Mouse (Mus musculus) intestine, postnatal 0 days (tissue): Measurements from ENCODE around the gene Ap2a1. TPM values are rescaled to one million over a fixed set of nuclear protein-coding genes. Genes with fewer than 3 reads are reported as not detected.

ENCODE experiments used
- ATAC-seq: fragments of 200-750 bp; cut with Nextera tagmentation; 2 replicates; pipeline ENCODE4 v1.8.0; 2017; ENCODE audit warnings: mild to moderate bottlenecking, moderate TSS enrichment, moderate library complexity
- H3K27ac ChIP-seq: fragments of 300-500 bp; sonication (generic); 2 replicates; pipeline ENCODE4 v1.5.1; 2014; ENCODE audit warnings: mild to moderate bottlenecking, low read depth, low read length, moderate library complexity
- H3K27me3 ChIP-seq: fragments of 300-500 bp; sonication (generic); replicated peaks from 2 replicates; pipeline ENCODE4 v1.6.1; 2014; ENCODE audit warnings: low read length, mixed read lengths; ENCODE audit not compliant: control insufficient read depth, insufficient read depth
- H3K36me3 ChIP-seq: fragments of 300-500 bp; sonication (generic); 2 replicates; pipeline ENCODE4 v1.6.1; 2014; ENCODE audit warnings: mild to moderate bottlenecking, moderate library complexity; ENCODE audit not compliant: control insufficient read depth, insufficient read depth
- H3K4me1 ChIP-seq: fragments of 300-500 bp; sonication (generic); replicated peaks from 2 replicates; pipeline ENCODE4 v1.6.1; 2014; ENCODE audit warnings: antibody characterized with exemption, low read length, mixed read lengths; ENCODE audit not compliant: control insufficient read depth, insufficient read depth
- H3K4me2 ChIP-seq: fragments of 300-500 bp; sonication (generic); replicated peaks from 2 replicates; pipeline ENCODE4 v1.6.1; 2014; ENCODE audit warnings: low read depth, mild to moderate bottlenecking, moderate library complexity
- H3K4me3 ChIP-seq: fragments of 300-500 bp; sonication (generic); 2 replicates; pipeline ENCODE4 v1.5.1; 2014; ENCODE audit warnings: low read depth, low read length
- H3K9ac ChIP-seq: fragments of 300-500 bp; sonication (generic); 2 replicates; pipeline ENCODE4 v1.6.1; 2014; ENCODE audit warnings: mild to moderate bottlenecking, low read depth, low read length
- H3K9me3 ChIP-seq: fragments of 300-500 bp; sonication (generic); 2 replicates; pipeline ENCODE4 v1.6.1; 2016; ENCODE audit warnings: mixed run types; ENCODE audit not compliant: control insufficient read depth
- CTCF ChIP-seq: sonication (generic); IDR thresholded peaks from 2 replicates; pipeline ENCODE4 v1.5.1; 2016; ENCODE audit warnings: low read depth, mild to moderate bottlenecking, control low read depth, antibody characterized with exemption, moderate library complexity
- whole genome bisulfite sequencing: fragments of 180-500 bp; shearing (Covaris S2); extraction: QIAGEN DNeasy Blood & Tissue Kit; methylation state at CpG from one replicate; pipeline ENCODE4 v1.1.7; 2014; 5-methylcytosine and 5-hydroxymethylcytosine counted together
- polyA plus RNA-seq: library from polyadenylated mRNA; unstranded; fragments of >200 nt; fragmentation: Nextera tagmentation; extraction: Ambion mirVana; gene quantifications from 2 replicates; pipeline ENCODE4 v1.2.1, GENCODE M21; 2015

Ap2a1 gene
- polyA plus RNA-seq, 1 experiment from 2014 or later = 44.1 TPM

DNA sequence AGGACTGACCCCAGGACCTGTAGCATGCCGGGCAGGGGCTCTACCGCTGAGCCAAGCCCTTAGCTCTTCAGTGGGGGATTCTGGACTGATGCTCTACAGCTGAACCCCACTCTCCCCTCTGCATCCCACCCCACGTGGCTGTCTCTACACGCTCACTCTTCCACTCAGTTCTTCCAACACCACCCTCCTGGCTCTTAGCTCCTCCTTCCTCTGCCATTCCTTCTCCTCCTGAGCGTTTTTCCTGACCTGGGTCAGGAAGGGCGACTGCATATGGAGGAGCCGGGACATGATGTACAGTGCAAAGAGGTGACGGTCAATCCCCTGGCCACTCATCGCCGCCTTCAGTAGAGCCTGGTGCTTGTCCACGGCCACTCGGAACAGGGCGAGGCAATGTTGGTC is 31.2 kb upstream of the Ap2a1 start:
- Histone ChIP-seq H3K4me3 (no peak overlapping the region), H3K36me3 (peaks cover 7% of the 10 kb centered on the region; the same call in 1 of the 2 replicates), H3K9me3 (no peaks in the 10 kb centered on the region), H3K27me3 (no peaks in the 10 kb centered on the region), H3K9ac (no peak overlapping the region), H3K4me2 (no peak overlapping the region), H3K27ac (no peak overlapping the region), H3K4me1 (no peaks in the 10 kb centered on the region)
- TF ChIP-seq CTCF = no peak
- ATAC-seq = no peak
- WGBS = 89% methylated on average over 13 of the region's 13 CpGs

DNA sequence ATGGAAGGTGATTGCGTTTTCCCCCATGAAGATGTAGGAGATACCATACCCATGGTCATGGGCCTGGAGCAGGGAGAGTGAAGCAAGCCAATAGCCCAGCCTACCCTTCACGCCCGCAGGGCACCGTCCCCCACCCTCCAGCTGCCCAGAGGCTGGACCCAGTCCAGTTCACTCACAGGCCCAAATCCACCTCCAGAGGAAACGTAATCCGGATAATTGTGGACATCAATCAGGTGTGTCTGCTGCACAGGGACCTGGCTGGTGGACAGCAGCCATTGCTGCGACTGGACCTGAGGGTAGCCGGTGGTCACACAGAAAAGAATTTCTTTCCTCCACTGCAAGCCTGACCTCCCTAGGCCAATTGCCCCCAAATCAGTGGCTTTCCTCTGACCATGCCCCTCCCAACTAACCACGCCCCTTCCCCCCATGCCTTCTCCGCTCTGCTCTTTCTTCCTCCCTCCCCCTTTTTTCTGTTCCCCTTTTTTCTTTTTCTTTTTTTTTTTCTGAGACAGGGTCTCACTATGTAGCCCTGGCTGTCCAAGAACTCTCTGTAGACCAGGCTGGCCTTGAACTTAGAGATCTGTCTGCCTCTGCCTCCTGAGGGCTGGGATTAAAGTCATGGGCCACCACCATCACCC is 30.7 kb upstream of the Ap2a1 start:
- no peaks in the 10 kb centered on the region for H3K9me3 ChIP-seq
- H3K4me2 ChIP-seq = no peak overlapping the region
- no peak for ATAC-seq
- no peaks in the 10 kb centered on the region for H3K27me3 ChIP-seq
- H3K27ac ChIP-seq = no peak overlapping the region
- peaks cover 7% of the 10 kb centered on the region; the same call in 1 of the 2 replicates for H3K36me3 ChIP-seq
- WGBS = 81% methylated on average over 10 of the region's 10 CpGs
- no peak overlapping the region for H3K9ac ChIP-seq
- no peaks in the 10 kb centered on the region for H3K4me1 ChIP-seq
- no peak overlapping the region for H3K4me3 ChIP-seq
- no peak for TF ChIP-seq CTCF

DNA sequence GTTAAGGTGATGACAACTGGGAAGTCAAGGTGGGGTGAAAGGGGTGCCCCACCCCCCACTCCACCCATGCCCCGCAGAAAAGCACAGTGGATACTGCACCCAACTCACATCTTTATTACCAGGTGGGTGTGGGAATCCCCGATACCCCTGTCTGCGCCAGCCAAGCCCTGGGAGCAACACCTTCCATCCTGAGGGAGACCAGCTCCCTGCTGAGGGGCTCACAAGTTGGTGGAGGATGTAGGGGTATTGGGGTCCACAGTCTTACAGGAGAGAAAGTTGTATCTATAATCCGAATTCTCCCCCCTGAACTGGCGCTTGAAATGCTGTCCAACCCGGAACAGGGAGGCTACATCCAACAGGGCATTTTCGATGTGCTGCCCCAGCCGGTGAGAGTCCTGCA is 30.0 kb upstream of the Ap2a1 start:
- Histone ChIP-seq H3K4me1 (no peaks in the 10 kb centered on the region), H3K9me3 (no peaks in the 10 kb centered on the region), H3K4me3 (no peak overlapping the region), H3K9ac (no peak overlapping the region), H3K36me3 (peaks cover 7% of the 10 kb centered on the region; the same call in 1 of the 2 replicates), H3K4me2 (no peak overlapping the region), H3K27me3 (no peaks in the 10 kb centered on the region), H3K27ac (no peak overlapping the region)
- WGBS = 75% methylated on average over 8 of the region's 8 CpGs
- ATAC-seq = no peak
- TF ChIP-seq CTCF = no peak

DNA sequence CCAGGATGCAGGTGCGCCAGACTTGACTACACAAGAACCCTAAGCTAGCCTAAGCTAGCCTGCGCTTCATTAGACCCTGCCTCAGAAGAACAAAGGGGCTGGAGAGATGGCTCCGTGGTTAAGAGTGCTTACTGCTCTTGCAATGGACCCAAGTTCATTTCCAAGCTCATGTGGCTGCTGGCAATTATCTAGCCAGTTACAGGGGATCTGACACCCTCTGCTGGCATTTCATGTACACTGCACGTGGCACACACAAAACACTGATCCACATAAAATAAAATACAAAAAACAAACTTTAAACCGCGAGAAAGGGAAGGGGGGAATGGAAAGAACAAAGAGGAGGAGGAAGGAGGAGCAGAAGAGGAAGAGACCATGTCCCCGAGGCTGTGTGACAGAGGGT is 28.9 kb upstream of the Ap2a1 start:
- no peak overlapping the region for H3K4me2 ChIP-seq
- TF ChIP-seq CTCF = peak; percentile 82
- H3K27ac ChIP-seq = no peak overlapping the region
- no peak overlapping the region for H3K4me3 ChIP-seq
- WGBS = 48% methylated on average over 7 of the region's 7 CpGs
- no peaks in the 10 kb centered on the region for H3K4me1 ChIP-seq
- H3K9ac ChIP-seq = no peak overlapping the region
- H3K36me3 ChIP-seq = 0 out of 2 replicates have a peak, but pooled peaks cover 7% of the 10 kb centered on the region
- ATAC-seq = no peak
- H3K9me3 ChIP-seq = no peaks in the 10 kb centered on the region
- H3K27me3 ChIP-seq = no peaks in the 10 kb centered on the region

DNA sequence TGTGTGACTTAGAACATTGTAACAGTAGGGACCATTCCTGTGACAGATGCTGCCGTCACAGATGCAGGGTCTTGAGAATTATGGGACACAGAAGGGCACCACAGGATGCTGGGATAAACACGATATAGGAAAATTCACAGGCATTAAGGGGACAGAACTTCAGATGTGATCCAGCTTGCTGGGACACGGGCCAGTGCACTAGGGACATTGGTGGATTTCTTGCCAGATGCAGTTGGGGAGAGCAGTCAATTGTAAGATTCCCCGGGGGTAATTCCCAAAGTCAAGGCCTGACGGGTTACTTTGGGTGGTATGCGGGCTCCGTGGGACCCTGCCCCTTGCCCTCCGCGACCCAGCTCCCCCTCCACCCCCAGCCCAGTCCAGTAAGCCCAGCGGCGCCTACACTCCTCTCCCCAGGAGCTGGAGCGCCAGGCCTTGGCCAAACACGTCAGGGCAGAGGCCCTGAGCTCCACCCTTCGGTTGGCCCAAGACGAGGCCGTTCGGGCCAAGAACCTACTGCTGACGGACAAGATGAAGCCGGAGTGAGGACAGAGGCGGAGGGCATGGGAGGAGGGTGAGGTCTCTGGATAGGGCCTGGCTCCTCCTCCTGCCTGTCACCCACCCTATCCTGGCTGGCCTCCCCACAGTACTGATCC is 28.0 kb upstream of the Ap2a1 start:
- H3K4me1 ChIP-seq = no peaks in the 10 kb centered on the region
- H3K4me2 ChIP-seq = no peak overlapping the region
- H3K9me3 ChIP-seq = no peaks in the 10 kb centered on the region
- no peak overlapping the region for H3K4me3 ChIP-seq
- H3K27ac ChIP-seq = no peak overlapping the region
- 75% methylated on average over 20 of the region's 20 CpGs for WGBS
- no peak for TF ChIP-seq CTCF
- 0 out of 2 replicates have a peak, but pooled peaks have one; percentile 6 for ATAC-seq
- no peak overlapping the region for H3K9ac ChIP-seq
- 0 out of 2 replicates have a peak, but pooled peaks cover 4% of the 10 kb centered on the region for H3K36me3 ChIP-seq
- no peaks in the 10 kb centered on the region for H3K27me3 ChIP-seq

DNA sequence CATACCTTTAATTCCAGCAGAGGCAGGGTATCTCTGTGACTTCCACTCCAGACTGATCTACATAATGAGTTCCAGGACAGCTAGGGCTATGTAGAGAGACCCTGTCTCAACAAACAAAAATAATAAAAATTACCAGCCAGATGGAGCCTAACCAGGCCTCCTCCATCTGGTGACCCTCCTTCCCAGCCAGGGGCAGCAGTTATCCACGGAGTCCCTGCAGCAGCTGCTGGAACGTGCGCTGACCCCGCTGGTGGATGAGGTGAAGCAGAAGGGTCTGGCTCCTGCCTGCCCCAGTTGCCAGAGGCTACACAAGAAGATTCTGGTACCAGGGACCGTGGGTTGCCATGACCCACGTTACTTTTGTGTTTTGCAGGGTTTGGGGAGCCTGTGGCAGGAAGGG is 27.0 kb upstream of the Ap2a1 start:
- WGBS = 73% methylated on average over 6 of the region's 6 CpGs
- Histone ChIP-seq H3K9ac (no peak overlapping the region), H3K27ac (no peak overlapping the region), H3K4me2 (no peak overlapping the region), H3K4me3 (no peak overlapping the region), H3K9me3 (no peaks in the 10 kb centered on the region), H3K27me3 (0 out of 2 replicates have a peak, but pooled peaks cover under 1% of the 10 kb centered on the region), H3K36me3 (no peaks in the 10 kb centered on the region), H3K4me1 (peaks cover 4% of the 10 kb centered on the region; the same call in 1 of the 2 replicates)
- no peak for TF ChIP-seq CTCF
- ATAC-seq = no peak
